Mouse (Mus musculus) midbrain, embryonic 14.5 days (tissue): ENCODE measurements around the gene Sart3. TPM values are rescaled to one million over a fixed set of nuclear protein-coding genes. Genes with fewer than 3 reads are reported as not detected.
"Not testable (repeated sequence)": the region's sequence is repeated elsewhere in the genome, so short reads cannot be mapped to it uniquely, and the experiment has no call there.

ENCODE experiments used
- ATAC-seq: fragments of 200-750 bp; cut with Nextera tagmentation; 2 replicates; pipeline ENCODE4 v1.8.0; 2017; ENCODE audit warnings: moderate number of reproducible peaks, moderate library complexity; ENCODE audit not compliant: low FRiP score, low TSS enrichment
- DNase-seq: peaks from one replicate; pipeline ENCODE4 v3.0.0-alpha.2; 2015
- H3K27ac ChIP-seq: fragments of 300-500 bp; sonication (generic); replicated peaks from 2 replicates; pipeline ENCODE4 v1.5.1; 2014; ENCODE audit warnings: mild to moderate bottlenecking, low read depth, low read length, moderate library complexity
- H3K27me3 ChIP-seq: fragments of 300-500 bp; sonication (generic); 2 replicates; pipeline ENCODE4 v1.6.1; 2014; ENCODE audit warnings: low read length, control low read depth, mixed read lengths; ENCODE audit not compliant: control insufficient read depth, insufficient read depth
- H3K36me3 ChIP-seq: fragments of 300-500 bp; sonication (generic); 2 replicates; pipeline ENCODE4 v1.6.1; 2014; ENCODE audit warnings: low read length, control low read depth; ENCODE audit not compliant: control insufficient read depth, insufficient read depth
- H3K4me1 ChIP-seq: fragments of 300-500 bp; sonication (generic); 2 replicates; pipeline ENCODE4 v1.6.1; 2014; ENCODE audit warnings: mild to moderate bottlenecking, antibody characterized with exemption, low read length, control low read depth; ENCODE audit not compliant: control insufficient read depth, insufficient read depth
- H3K4me2 ChIP-seq: fragments of 300-500 bp; sonication (generic); 2 replicates; pipeline ENCODE4 v1.6.1; 2014; ENCODE audit warnings: mild to moderate bottlenecking, low read length, moderate library complexity
- H3K4me3 ChIP-seq: fragments of 300-500 bp; sonication (generic); replicated peaks from 2 replicates; pipeline ENCODE4 v1.5.1; 2014; ENCODE audit warnings: low read depth, low read length
- H3K9ac ChIP-seq: fragments of 300-500 bp; sonication (generic); replicated peaks from 2 replicates; pipeline ENCODE4 v1.6.1; 2014; ENCODE audit warnings: mild to moderate bottlenecking, low read length, moderate library complexity
- H3K9me3 ChIP-seq: fragments of 300-500 bp; sonication (generic); 2 replicates; pipeline ENCODE4 v1.6.1; 2016; ENCODE audit warnings: low read length, control low read depth, mixed read lengths; ENCODE audit not compliant: control insufficient read depth
- WGBS: fragments of 180-500 bp; shearing (Covaris S2); extraction: QIAGEN DNeasy Blood & Tissue Kit; methylation state at CpG from one replicate; pipeline ENCODE4 v1.1.7; 2014; 5-methylcytosine and 5-hydroxymethylcytosine counted together
- polyA plus RNA-seq: library from polyadenylated mRNA; unstranded; fragments of >200 nt; fragmentation: Nextera tagmentation; extraction: Ambion mirVana; gene quantifications from 2 replicates; pipeline ENCODE4 v1.2.1, GENCODE M21; 2014

The Sart3 gene
- polyA plus RNA-seq: 36.4 and 40.1 TPM in 2 replicates

- Histone ChIP-seq H3K9me3 (no peaks in the 10 kb centered on the region), H3K9ac (peak within 1 kb of the TSS; percentile 86), H3K4me3 (peak within 1 kb of the TSS; percentile 99), H3K27ac (peak within 1 kb of the TSS; percentile 98), H3K27me3 (no peaks in the 10 kb centered on the region), H3K4me1 (peaks cover 12% of the 10 kb centered on the region), H3K4me2 (peak within 1 kb of the TSS; percentile 89), H3K36me3 (peaks cover 37% of the 10 kb centered on the region)
- WGBS: under 1% methylated on average over 49 of the region's 49 CpGs
- DNase-seq (peak; percentile 99), ATAC-seq (peak; percentile 87)
Measured at GRCm38 (mm10) chr5:113772450-113772895, at the start of gene Sart3, which contains the start of gene Iscu. TSS of gene Sart3 (minus strand) at chr5:113772510. TSS of gene Iscu (plus strand) at chr5:113772748.

GRCm38 (mm10) chr5:113818572-113818971 is 46.3 kb upstream of the Sart3 start:
- Histone ChIP-seq H3K9ac (no peak overlapping the region), H3K4me1 (0 out of 2 replicates have a peak, but pooled peaks cover 3% of the 10 kb centered on the region), H3K9me3 (no peaks in the 10 kb centered on the region), H3K4me2 (no peak overlapping the region), H3K36me3 (no peaks in the 10 kb centered on the region), H3K27me3 (no peaks in the 10 kb centered on the region), H3K4me3 (no peak overlapping the region), H3K27ac (no peak overlapping the region)
- peak; percentile 75 for DNase-seq
- WGBS: 69% methylated on average over 14 of the region's 14 CpGs
- ATAC-seq: no peak

GRCm38 (mm10) chr5:113815638-113816152 is 43.4 kb upstream of the Sart3 start:
- Histone ChIP-seq H3K27ac (no peak overlapping the region), H3K27me3 (no peaks in the 10 kb centered on the region), H3K9me3 (0 out of 2 replicates have a peak, but pooled peaks cover 4% of the 10 kb centered on the region), H3K9ac (no peak overlapping the region), H3K4me1 (0 out of 2 replicates have a peak, but pooled peaks cover 3% of the 10 kb centered on the region), H3K4me3 (no peak overlapping the region), H3K4me2 (no peak overlapping the region), H3K36me3 (no peaks in the 10 kb centered on the region)
- ATAC-seq (no peak), DNase-seq (peak; percentile 88)
- 11% methylated on average over 15 of the region's 15 CpGs for WGBS

GRCm38 (mm10) chr5:113815041-113815389 is 42.7 kb upstream of the Sart3 start:
- ATAC-seq (no peak; the same call in 1 of the 2 replicates), DNase-seq (no peak)
- WGBS: 56% methylated on average over 11 of the region's 11 CpGs

GRCm38 (mm10) chr5:113814111-113815040 is 42.1 kb upstream of the Sart3 start:
- no peak overlapping the region for H3K4me3 ChIP-seq
- H3K27me3 ChIP-seq: no peaks in the 10 kb centered on the region
- 0 out of 2 replicates have a peak, but pooled peaks cover 4% of the 10 kb centered on the region for H3K9me3 ChIP-seq
- ATAC-seq (no peak), DNase-seq (no peak)
- 40% methylated on average over 27 of the region's 27 CpGs for WGBS
- 0 out of 2 replicates have a peak, but pooled peaks cover 3% of the 10 kb centered on the region for H3K4me1 ChIP-seq
- no peak overlapping the region for H3K9ac ChIP-seq
- no peak overlapping the region for H3K27ac ChIP-seq
- no peaks in the 10 kb centered on the region for H3K36me3 ChIP-seq
- H3K4me2 ChIP-seq: no peak overlapping the region

More at GRCm38 (mm10) chr5:113815041-113815389, 42.7 kb upstream of the Sart3 start:
- no peak overlapping the region for H3K4me2 ChIP-seq
- 0 out of 2 replicates have a peak, but pooled peaks cover 3% of the 10 kb centered on the region for H3K4me1 ChIP-seq
- no peak overlapping the region for H3K9ac ChIP-seq
- no peak overlapping the region for H3K27ac ChIP-seq
- no peaks in the 10 kb centered on the region for H3K27me3 ChIP-seq
- no peaks in the 10 kb centered on the region for H3K36me3 ChIP-seq
- H3K4me3 ChIP-seq: no peak overlapping the region
- 0 out of 2 replicates have a peak, but pooled peaks cover 4% of the 10 kb centered on the region for H3K9me3 ChIP-seq

GRCm38 (mm10) chr5:113813608-113814007 is 41.3 kb upstream of the Sart3 start:
- H3K9me3 ChIP-seq: 0 out of 2 replicates have a peak, but pooled peaks cover 4% of the 10 kb centered on the region
- no peak overlapping the region for H3K9ac ChIP-seq
- no peaks in the 10 kb centered on the region for H3K36me3 ChIP-seq
- H3K27me3 ChIP-seq: no peaks in the 10 kb centered on the region
- H3K27ac ChIP-seq: no peak overlapping the region
- H3K4me2 ChIP-seq: no peak overlapping the region
- H3K4me1 ChIP-seq: 0 out of 2 replicates have a peak, but pooled peaks cover 3% of the 10 kb centered on the region
- no peak for DNase-seq
- H3K4me3 ChIP-seq: no peak overlapping the region
- 23% methylated on average over 9 of the region's 9 CpGs for WGBS
- ATAC-seq: no peak

- Histone ChIP-seq H3K36me3 (no peaks in the 10 kb centered on the region), H3K9ac (no peak overlapping the region), H3K4me3 (no peak overlapping the region), H3K4me1 (no peaks in the 10 kb centered on the region), H3K9me3 (0 out of 2 replicates have a peak, but pooled peaks cover 4% of the 10 kb centered on the region), H3K27ac (no peak overlapping the region), H3K4me2 (no peak overlapping the region), H3K27me3 (no peaks in the 10 kb centered on the region)
- ATAC-seq (no peak), DNase-seq (no peak)
- WGBS: 94% methylated on average over 2 of the region's 2 CpGs
Measured at GRCm38 (mm10) chr5:113812638-113813037, 40.3 kb upstream of the Sart3 start.

GRCm38 (mm10) chr5:113811824-113812420 is 39.6 kb upstream of the Sart3 start:
- not testable (repeated sequence) for H3K27me3 ChIP-seq, H3K4me1 ChIP-seq, H3K27ac ChIP-seq, H3K9me3 ChIP-seq, H3K9ac ChIP-seq, H3K4me3 ChIP-seq, DNase-seq, ATAC-seq, H3K36me3 ChIP-seq, H3K4me2 ChIP-seq
- WGBS: 24% methylated on average over 11 of the region's 12 CpGs
